Mouse (Mus musculus): ENCODE measurements around the gene Spdef. TPM values are rescaled to one million over a fixed set of nuclear protein-coding genes. Genes with fewer than 3 reads are reported as not detected.

Gene Spdef
- total and polyA plus RNA-seq, 2 experiments from 2014 or later = 3.7 to 4.7 TPM

DNA sequence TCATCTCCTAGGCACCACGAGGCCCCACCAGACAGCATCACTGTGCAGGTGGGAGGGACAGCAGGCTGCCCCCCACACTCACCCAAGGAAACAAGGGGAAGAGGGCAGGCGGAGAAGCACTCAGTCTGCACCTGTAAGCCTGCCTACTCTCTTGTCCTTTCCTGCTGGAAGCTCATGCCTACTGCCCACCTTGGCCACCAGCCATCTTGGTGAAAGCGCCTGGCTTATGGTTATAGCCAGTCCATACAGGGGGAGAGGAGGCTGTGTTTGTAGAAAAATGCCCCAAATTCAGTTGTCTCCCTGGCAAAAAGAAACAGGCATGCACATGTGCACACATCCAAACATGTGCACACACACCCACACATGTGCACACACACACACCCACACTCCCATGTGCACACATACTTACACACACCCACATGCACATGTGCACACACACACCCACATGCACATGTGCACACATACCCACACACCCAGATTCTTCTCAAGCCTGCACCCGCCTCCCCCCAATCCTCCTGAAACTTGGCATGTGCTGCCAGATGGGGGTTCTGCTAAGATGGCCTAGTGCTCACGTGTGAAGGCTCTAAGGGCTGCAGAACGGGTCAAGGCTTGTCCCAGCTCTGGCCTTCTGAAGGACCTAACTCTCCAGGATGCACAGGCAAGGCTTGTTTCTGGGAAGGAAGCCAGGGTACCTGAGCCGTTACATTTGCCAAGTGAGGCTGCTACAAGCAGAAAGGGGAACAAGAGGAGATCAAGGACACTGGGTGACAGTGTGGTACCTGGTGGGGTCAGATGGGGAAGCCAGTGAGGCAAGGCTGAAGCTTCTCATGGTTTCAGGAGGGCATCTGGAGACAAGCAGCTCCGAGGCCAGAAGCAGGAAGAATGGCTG lies 22.8 kb upstream of the Spdef start:
- no peak for TF ChIP-seq CTCF (IDR thresholded peaks at IDR 0.05)
- H3K4me1 ChIP-seq (ENCODE audit: insufficient read depth, low read length) = no peaks in the 10 kb centered on the region
- WGBS = 92% methylated on average over 8 of the region's 8 CpGs

DNA sequence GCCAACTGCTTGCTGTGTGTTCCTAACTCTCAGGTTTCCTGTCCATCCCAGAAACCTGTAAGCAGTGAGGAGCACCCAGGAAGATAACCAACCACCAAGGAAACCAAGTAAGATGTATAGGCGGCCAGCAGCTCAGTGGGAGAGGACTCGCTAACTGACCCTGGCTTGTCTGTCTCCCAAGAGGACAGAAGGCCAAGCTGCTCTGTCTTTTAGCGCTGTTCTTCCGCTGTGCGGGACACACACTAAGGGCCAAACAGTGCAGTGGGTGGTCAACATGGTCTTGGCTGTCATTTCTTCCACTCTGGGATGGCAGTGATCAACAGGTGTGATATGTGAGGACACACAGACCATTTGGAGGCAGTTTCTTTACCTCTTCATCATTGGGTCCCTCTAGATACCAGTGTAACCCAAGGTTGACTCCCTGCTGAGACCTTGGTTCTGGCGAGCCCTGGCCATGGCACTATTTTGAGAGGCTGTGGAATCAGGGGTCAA lies 21.7 kb upstream of the Spdef start:
- no peaks in the 10 kb centered on the region for H3K27me3 ChIP-seq (ENCODE audit: insufficient read depth, low read length)
- H3K9me3 ChIP-seq (ENCODE audit: low read length) = no peaks in the 10 kb centered on the region
- TF ChIP-seq CTCF (IDR thresholded peaks at IDR 0.05) = no peak
- 92% methylated on average over 6 of the region's 6 CpGs for WGBS
- no peak overlapping the region for H3K9ac ChIP-seq (replicated peaks; ENCODE audit: low read length, poor library complexity, severe bottlenecking)
- no peaks in the 10 kb centered on the region for H3K4me1 ChIP-seq (ENCODE audit: insufficient read depth, low read length)
- H3K4me3 ChIP-seq (ENCODE audit: low read depth, low read length) = no peak overlapping the region
- H3K27ac ChIP-seq (ENCODE audit: low read depth, low read length) = no peak overlapping the region
- DNase-seq (ENCODE audit: low spot score) (no peak), ATAC-seq (ENCODE audit: low FRiP score) (no peak)
- H3K36me3 ChIP-seq (ENCODE audit: insufficient read depth, low read length) = peaks cover 6% of the 10 kb centered on the region; the same call in 1 of the 2 replicates
- H3K4me2 ChIP-seq (ENCODE audit: low read depth, low read length, poor library complexity, severe bottlenecking) = no peak overlapping the region

More for the DNA sequence above, 22.8 kb upstream of the Spdef start:
- no peaks in the 10 kb centered on the region for H3K27me3 ChIP-seq (ENCODE audit: insufficient read depth, low read length)
- ATAC-seq (ENCODE audit: low FRiP score) (no peak), DNase-seq (ENCODE audit: low spot score) (no peak)
- H3K9ac ChIP-seq (replicated peaks; ENCODE audit: low read length, poor library complexity, severe bottlenecking) = no peak overlapping the region
- H3K27ac ChIP-seq (ENCODE audit: low read depth, low read length) = no peak overlapping the region
- peaks cover 11% of the 10 kb centered on the region; the same call in 1 of the 2 replicates for H3K36me3 ChIP-seq (ENCODE audit: insufficient read depth, low read length)
- no peak overlapping the region for H3K4me3 ChIP-seq (ENCODE audit: low read depth, low read length)
- no peaks in the 10 kb centered on the region for H3K9me3 ChIP-seq (ENCODE audit: low read length)
- H3K4me2 ChIP-seq (ENCODE audit: low read depth, low read length, poor library complexity, severe bottlenecking) = no peak overlapping the region

GRCm38 (mm10) chr17:27748123-27748522 lies 19.4 kb upstream of the Spdef start:
- DNase-seq (ENCODE audit: low spot score) = no peak
- H3K27ac ChIP-seq (ENCODE audit: low read depth, low read length) = no peak overlapping the region

GRCm38 (mm10) chr17:27746446-27746845 lies 17.7 kb upstream of the Spdef start:
- Histone ChIP-seq H3K27ac (ENCODE audit: low read depth, low read length) (peak overlapping the region; percentile 26; the same call in 1 of the 2 replicates), H3K9me3 (ENCODE audit: low read length) (no peaks in the 10 kb centered on the region), H3K4me2 (ENCODE audit: low read depth, low read length, poor library complexity, severe bottlenecking) (no peak overlapping the region), H3K4me3 (ENCODE audit: low read depth, low read length) (no peak overlapping the region), H3K4me1 (ENCODE audit: insufficient read depth, low read length) (no peaks in the 10 kb centered on the region), H3K27me3 (ENCODE audit: insufficient read depth, low read length) (no peaks in the 10 kb centered on the region), H3K36me3 (ENCODE audit: insufficient read depth, low read length) (no peaks in the 10 kb centered on the region), H3K9ac (replicated peaks; ENCODE audit: low read length, poor library complexity, severe bottlenecking) (no peak overlapping the region)
- no peak for TF ChIP-seq CTCF (IDR thresholded peaks at IDR 0.05)
- no peak for DNase-seq (ENCODE audit: low spot score)
- 0 out of 2 replicates have a peak, but pooled peaks have one; percentile 28 for ATAC-seq (ENCODE audit: low FRiP score)
- 47% methylated on average over 4 of the region's 4 CpGs for WGBS

More at GRCm38 (mm10) chr17:27748123-27748522, 19.4 kb upstream of the Spdef start:
- Histone ChIP-seq H3K4me2 (ENCODE audit: low read depth, low read length, poor library complexity, severe bottlenecking) (no peak overlapping the region), H3K9ac (replicated peaks; ENCODE audit: low read length, poor library complexity, severe bottlenecking) (no peak overlapping the region), H3K27me3 (ENCODE audit: insufficient read depth, low read length) (no peaks in the 10 kb centered on the region), H3K9me3 (ENCODE audit: low read length) (no peaks in the 10 kb centered on the region), H3K4me1 (ENCODE audit: insufficient read depth, low read length) (no peaks in the 10 kb centered on the region), H3K36me3 (ENCODE audit: insufficient read depth, low read length) (0 out of 2 replicates have a peak, but pooled peaks cover 5% of the 10 kb centered on the region), H3K4me3 (ENCODE audit: low read depth, low read length) (no peak overlapping the region)
- TF ChIP-seq CTCF (IDR thresholded peaks at IDR 0.05) = no peak
- ATAC-seq (ENCODE audit: low FRiP score) = no peak
- WGBS = 94% methylated on average over 2 of the region's 2 CpGs

GRCm38 (mm10) chr17:27740961-27741360 lies 12.2 kb upstream of the Spdef start:
- H3K9me3 ChIP-seq (ENCODE audit: low read length) = no peaks in the 10 kb centered on the region
- DNase-seq (ENCODE audit: low spot score) (no peak), ATAC-seq (ENCODE audit: low FRiP score) (no peak)
- H3K4me2 ChIP-seq (ENCODE audit: low read depth, low read length, poor library complexity, severe bottlenecking) = no peak overlapping the region
- no peak overlapping the region for H3K27ac ChIP-seq (ENCODE audit: low read depth, low read length)
- H3K27me3 ChIP-seq (ENCODE audit: insufficient read depth, low read length) = no peaks in the 10 kb centered on the region
- H3K4me1 ChIP-seq (ENCODE audit: insufficient read depth, low read length) = no peaks in the 10 kb centered on the region
- WGBS = 91% methylated on average over 6 of the region's 6 CpGs
- H3K4me3 ChIP-seq (ENCODE audit: low read depth, low read length) = no peak overlapping the region
- H3K36me3 ChIP-seq (ENCODE audit: insufficient read depth, low read length) = no peaks in the 10 kb centered on the region
- H3K9ac ChIP-seq (replicated peaks; ENCODE audit: low read length, poor library complexity, severe bottlenecking) = no peak overlapping the region
- TF ChIP-seq CTCF (IDR thresholded peaks at IDR 0.05) = no peak
